Mouse (Mus musculus): ENCODE measurements around the gene Wdr26.

GRCm38 (mm10) chr1:181126766-181127165, 85.0 kb downstream of the Wdr26 start:
- no peak for TF ChIP-seq USF1 (IDR thresholded peaks at IDR 0.05; ENCODE audit: low read depth)
- TF ChIP-seq CTCF (IDR thresholded peaks at IDR 0.05; ENCODE audit: control insufficient read depth, insufficient read depth, insufficient read length): no peak
- TF ChIP-seq FOSL1 (IDR thresholded peaks at IDR 0.05; ENCODE audit: insufficient read depth, low read length, poor library complexity, severe bottlenecking): no peak
- TF ChIP-seq MYOD1 (IDR thresholded peaks at IDR 0.05; ENCODE audit: control insufficient read depth, insufficient read length, low read depth): no peak
- no peak for TF ChIP-seq MAX (IDR thresholded peaks at IDR 0.05)

Measured in C2C12 (cell line).